Mouse (Mus musculus) lung, adult 18-20 months (tissue): ENCODE results near the gene Cspg5.

Experiments used
- DNase-seq, 2 experiments: peaks; one replicate each; pipeline ENCODE4 v3.0.0; 2022; ENCODE audit warnings: mixed read lengths in 2 of 2

Gene Cspg5

GRCm38 (mm10) chr9:110243221-110243833 lies at the start of gene Cspg5:
Gene Cspg5 (plus strand): TSS chr9:110243783.
- no peak for DNase-seq

DNA sequence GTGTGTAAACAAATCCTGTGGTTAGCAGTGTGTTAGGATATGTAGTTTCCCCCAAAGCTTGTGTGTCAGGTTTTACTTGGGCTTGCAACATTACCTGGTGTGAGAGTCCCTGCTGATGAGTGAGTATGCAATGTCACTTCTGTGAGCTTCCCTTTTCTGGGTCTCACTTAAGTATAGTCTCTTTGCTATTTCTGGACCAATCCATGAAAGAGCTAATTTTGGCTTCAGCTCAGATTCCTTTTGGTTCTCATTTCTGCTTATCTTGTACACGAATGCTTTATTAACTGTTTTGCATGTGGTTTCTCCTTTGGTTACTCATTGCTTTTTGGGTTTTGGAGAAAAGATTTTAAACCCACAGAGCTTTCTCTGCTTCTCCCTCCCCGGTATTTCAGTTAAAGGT lies 43.7 kb upstream of the Cspg5 start:
- DNase-seq = no peak

- no peak for DNase-seq
Observed at GRCm38 (mm10) chr9:110205526-110206404, 37.8 kb upstream of the Cspg5 start.

GRCm38 (mm10) chr9:110206437-110206836 lies 37.1 kb upstream of the Cspg5 start:
- no peak for DNase-seq

GRCm38 (mm10) chr9:110208265-110208664 lies 35.3 kb upstream of the Cspg5 start:
- DNase-seq = no peak

- no peak for DNase-seq
Observed at GRCm38 (mm10) chr9:110208967-110209366, 34.6 kb upstream of the Cspg5 start.

DNA sequence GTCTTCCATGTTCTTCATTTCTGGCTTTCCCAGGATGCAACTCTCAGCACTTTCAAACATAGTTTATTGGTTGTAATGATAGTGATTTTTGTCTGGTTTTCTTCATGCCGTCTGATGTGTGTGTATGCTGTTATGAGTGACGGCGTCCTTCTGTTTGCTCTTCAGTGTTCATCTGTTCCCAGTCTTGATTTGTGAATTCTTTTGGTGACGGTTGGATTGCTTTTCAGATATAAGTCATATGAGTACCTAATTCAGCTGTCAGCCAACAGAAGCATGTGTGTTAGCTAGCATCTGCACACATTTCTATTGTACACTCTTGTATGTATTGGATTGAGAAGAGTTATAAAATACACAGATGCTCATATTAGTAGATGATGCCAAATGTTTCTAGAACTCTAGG lies 19.3 kb upstream of the Cspg5 start:
- DNase-seq = no peak

DNA sequence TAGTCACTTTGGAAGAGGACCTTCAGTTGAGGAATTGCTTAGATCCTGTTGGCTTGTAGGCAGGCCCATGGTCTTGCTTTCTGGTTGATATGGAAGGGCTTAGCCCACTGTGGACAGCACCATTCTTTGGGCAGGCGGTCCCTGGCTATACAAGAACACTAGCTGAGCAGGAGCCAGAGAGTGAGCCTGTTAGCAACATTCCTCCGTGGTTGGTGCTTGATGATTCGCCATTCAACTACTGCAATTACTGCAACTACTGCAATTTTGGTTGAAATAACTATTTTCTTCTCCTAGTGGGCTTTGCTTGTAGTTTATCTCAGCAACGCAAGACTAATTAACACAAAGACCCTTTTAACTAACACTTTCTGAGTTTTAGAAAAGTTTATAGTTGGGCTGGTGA lies 17.4 kb upstream of the Cspg5 start:
- no peak for DNase-seq

DNA sequence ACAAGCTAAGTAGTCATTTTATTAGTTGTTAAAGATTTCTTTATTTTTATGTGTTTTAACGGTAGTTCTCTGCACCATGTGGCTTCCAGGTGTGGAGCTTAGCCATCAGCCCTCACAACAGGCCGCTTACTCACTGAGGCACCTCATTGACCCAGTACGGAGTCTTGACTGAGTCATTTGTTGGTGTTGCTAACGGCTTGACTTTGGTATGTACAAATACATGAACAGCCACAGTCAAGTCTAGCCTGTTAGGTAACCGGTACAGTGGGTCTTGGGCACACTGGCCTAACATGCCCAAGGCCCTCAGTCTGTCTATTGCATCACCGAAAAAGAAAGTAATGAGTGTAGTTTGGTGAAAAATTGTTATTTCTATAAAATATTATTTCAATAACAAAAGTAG lies 14.9 kb upstream of the Cspg5 start:
- DNase-seq = peak; percentile 33 to 65

GRCm38 (mm10) chr9:110229112-110229511 lies 14.5 kb upstream of the Cspg5 start:
- DNase-seq = no peak

GRCm38 (mm10) chr9:110229566-110230248 lies 13.9 kb upstream of the Cspg5 start:
- peak in 1 of 2 experiments; percentile 20 for DNase-seq

DNA sequence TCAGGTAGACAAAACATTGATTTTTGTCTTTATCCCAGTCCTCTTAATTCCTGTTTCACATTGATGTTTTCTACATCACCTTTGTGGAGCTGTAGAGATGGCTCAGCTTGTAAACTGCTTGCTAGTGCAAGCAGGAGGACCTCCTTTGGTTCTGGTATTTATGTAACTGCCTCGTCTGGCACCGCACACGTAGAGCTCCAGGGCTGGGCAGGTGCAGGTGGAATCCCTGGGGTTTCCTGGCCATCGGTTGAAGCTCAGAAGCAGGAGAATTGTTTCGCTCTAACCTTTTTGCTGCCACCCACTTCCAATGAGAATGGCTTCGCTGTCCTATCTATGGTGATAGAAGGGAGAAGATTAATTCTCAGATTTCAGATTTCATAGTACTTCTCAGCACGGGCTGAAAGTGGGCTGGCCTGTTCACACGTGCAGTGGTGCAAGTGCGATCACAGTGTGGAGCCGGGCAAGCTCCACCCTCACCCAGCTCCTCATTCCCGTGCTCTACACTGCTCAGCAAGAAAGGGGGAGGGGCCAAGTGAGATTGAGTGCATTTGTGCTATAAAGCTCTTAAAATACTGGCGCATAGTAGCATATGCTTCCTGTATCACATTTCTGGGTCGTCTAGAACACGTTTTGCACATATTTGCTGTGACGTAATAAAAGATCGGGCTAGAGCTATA lies 13.1 kb upstream of the Cspg5 start:
- DNase-seq = peak; percentile 21 to 38

GRCm38 (mm10) chr9:110234962-110235361 lies 8.6 kb upstream of the Cspg5 start:
- no peak for DNase-seq

- no peak for DNase-seq
Observed at GRCm38 (mm10) chr9:110244567-110244888, 945 bp downstream of the Cspg5 start.

- peak; percentile 10 to 21 for DNase-seq
Observed at GRCm38 (mm10) chr9:110244889-110245589, 1.5 kb downstream of the Cspg5 start.

DNA sequence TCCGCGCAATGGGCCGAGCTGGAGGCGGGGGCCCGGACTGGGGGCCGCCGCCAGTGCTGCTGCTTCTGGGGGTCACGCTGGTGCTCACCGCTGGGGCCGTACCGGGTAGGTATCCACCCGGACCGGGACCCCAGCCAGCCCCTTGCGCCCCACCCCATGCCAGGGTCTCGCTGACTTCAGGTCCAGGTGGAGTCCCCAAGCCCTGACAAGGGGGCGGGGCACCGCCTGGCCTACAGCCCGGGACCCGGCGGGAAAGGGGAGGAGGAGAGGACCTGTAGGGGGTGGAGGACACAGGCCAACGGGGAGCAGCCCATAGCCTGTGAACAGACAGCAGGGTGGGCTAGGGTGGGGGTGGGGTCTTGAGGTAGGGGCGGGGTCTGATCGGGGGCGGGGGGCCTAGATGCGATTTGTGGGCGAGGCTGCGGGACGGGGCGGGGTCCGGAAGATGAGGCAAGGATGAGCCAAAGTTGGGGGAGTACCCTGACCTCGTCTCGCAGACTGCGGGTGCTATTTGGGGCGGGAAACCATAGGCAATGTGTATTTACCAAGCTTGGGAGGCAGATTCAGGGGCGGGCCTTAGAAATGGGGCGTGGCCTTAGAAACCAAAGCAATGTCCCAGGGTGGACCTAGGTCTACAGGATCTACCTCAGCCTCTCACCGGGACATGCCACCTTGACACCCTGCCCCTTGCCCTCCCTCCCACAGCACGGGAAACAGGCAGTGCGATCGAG lies 2.2 kb downstream of the Cspg5 start:
- peak; percentile 36 to 42 for DNase-seq

- no peak for DNase-seq
Observed at GRCm38 (mm10) chr9:110246321-110246640, 2.7 kb downstream of the Cspg5 start.

- no peak for DNase-seq
Observed at GRCm38 (mm10) chr9:110247049-110247448, 3.5 kb downstream of the Cspg5 start.

DNA sequence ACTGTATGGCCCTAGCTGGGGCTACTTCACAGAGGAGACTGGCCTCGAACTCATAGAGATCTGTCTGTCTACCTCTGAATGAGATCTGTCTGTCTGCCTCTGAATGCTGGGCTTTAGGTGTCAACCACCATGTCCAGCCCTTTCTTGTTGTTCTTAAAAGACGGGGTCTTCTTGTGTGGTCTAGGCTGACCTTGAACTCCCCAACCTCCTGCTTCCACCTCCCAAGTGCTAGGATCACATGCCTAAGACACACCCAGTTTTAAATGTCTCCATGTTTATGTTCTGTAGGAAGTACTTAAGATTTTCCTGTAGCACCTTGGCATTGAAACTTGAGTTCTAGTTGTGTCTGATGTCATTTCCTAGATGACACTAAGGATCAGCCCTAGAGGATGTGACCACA lies 5.3 kb downstream of the Cspg5 start:
- DNase-seq = no peak

DNA sequence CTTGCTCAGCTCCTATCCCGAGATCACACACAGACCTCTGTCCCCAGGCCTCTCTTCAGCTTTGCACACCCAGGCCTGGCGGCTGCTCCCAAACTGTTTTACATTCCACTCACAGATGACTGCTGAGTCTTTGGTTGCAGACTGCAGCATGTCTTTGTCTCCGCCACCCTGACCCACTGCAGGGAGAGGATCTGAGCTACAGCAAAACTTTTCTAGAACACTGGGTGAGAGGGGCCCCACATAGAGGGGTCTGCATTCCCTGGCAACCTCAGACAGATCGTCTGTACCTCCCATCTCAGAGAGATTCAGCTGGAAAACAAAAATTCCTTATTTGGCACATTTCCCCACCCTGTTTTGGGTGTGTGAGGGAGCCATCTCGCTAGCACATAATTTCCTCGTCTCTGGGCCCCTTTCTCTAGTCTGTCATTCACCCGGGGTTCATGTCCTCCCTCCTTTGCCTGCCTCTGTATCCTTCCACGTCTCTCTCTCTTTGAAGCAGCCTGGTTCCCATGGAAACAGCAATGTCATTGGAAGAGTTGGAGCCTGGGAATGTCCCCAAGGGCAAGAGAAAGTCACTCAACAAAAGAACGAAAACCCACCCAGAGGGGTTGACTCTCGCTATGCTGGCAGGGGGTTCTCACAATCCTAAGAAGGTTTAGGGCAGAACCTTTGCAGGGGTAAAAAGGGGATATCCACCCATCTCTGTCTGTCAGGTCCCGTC lies 6.4 kb downstream of the Cspg5 start:
- DNase-seq = no peak

- no peak for DNase-seq
Observed at GRCm38 (mm10) chr9:110250776-110251175, 7.2 kb downstream of the Cspg5 start.
